In genomic region chr1:46066484-46067251, GRCm38 (mm10) we compare ENCODE assay signal across 9 mouse cellular contexts. TPM values are rescaled to one million over a fixed set of nuclear protein-coding genes. Genes with fewer than 3 reads are reported as not detected.
A peak's percentile ranks its signal among the peaks of the same experiment; 100 is the strongest.
DNase-seq lines count a peak whose midpoint lies in the region; ATAC-seq and TF ChIP-seq lines count a peak whose summit lies in the region.
"Had no signal": no experiment of that assay in that cellular context is flagged by ENCODE, and none has a peak within 500 bp of the region (broad histone marks: within the 10 kb centered on the region; RNA-seq: fewer than 3 reads in every experiment).

No protein-coding gene starts in this region.

- no peak for TF ChIP-seq CTCF in cortical plate, adult 2 months (IDR thresholded peaks at IDR 0.05; ENCODE audit: extremely low read depth, insufficient read depth, low read length)
- TF ChIP-seq CTCF in hindbrain, postnatal 0 days (IDR thresholded peaks at IDR 0.05; ENCODE audit: low read depth), result peak; percentile 70

- H3K9ac ChIP-seq in hindbrain, postnatal 0 days (replicated peaks; ENCODE audit: low read length), result peak overlapping the region; percentile 71

- H3K36me3 ChIP-seq in hindbrain, postnatal 0 days (ENCODE audit: insufficient read depth, low read length), result no peaks in the 10 kb centered on the region

- ATAC-seq in hindbrain, postnatal 0 days, result peak; percentile 94
- ATAC-seq in monocyte, adult 5-6 weeks (replicated peaks; ENCODE audit: insufficient number of reproducible peaks, low FRiP score, low TSS enrichment, poor library complexity, severe bottlenecking), result no peak

- peak overlapping the region; percentile 69 for H3K4me2 ChIP-seq in hindbrain, postnatal 0 days (ENCODE audit: low read depth, low read length)

- no peak overlapping the region for H3K27ac ChIP-seq in cortical plate, adult 2 months (ENCODE audit: insufficient read depth, low read length)
- H3K27ac ChIP-seq in hindbrain, postnatal 0 days, result peak overlapping the region; percentile 93
- H3K27ac ChIP-seq: macrophage had no signal

- intact Hi-C loops in gastrocnemius, postnatal 14 days (cut with DNase I; ENCODE audit: low total_unique reads), result loop anchor here (10.0 kb wide), 1 partner anchor 348 kb away; no protein-coding TSS in a partner anchor

- H3K4me3 ChIP-seq in cortical plate, adult 2 months (ENCODE audit: insufficient read depth, low read length), result peak overlapping the region; percentile 50
- H3K4me3 ChIP-seq in hindbrain, postnatal 0 days (ENCODE audit: low read length), result peak overlapping the region; percentile 67

- H3K4me1 ChIP-seq in cortical plate, adult 2 months (ENCODE audit: control insufficient read depth, insufficient read depth, low read length), result no peaks in the 10 kb centered on the region
- H3K4me1 ChIP-seq in hindbrain, postnatal 0 days (ENCODE audit: insufficient read depth, low read length), result no peaks in the 10 kb centered on the region

- WGBS in hindbrain, postnatal 0 days, result 0% methylated on average over 28 of the region's 28 CpGs

- TF ChIP-seq POLR2A in cortical plate, adult 2 months (IDR thresholded peaks at IDR 0.05; ENCODE audit: extremely low read depth, insufficient read depth, low read length), result no peak

- no peaks in the 10 kb centered on the region for H3K9me3 ChIP-seq in hindbrain, postnatal 0 days (ENCODE audit: low read length)

- peak; percentile 43 to 50 for DNase-seq in adrenal gland, adult 18-20 months (ENCODE audit: low spot score in 2 of 2)
- peak; percentile 59 for DNase-seq in gastrocnemius, postnatal 14 days
- peak; percentile 88 for DNase-seq in hindbrain, postnatal 0 days (ENCODE audit: low spot score)
- peak; percentile 15 to 25 for DNase-seq in left cerebral cortex, adult 18-20 months (ENCODE audit: low spot score in 2 of 2)
- peak; percentile 49 for DNase-seq in lung, postnatal 25 days (ENCODE audit: low spot score)
- peak; percentile 39 for DNase-seq in right cerebral cortex, postnatal 14 days

- no peaks in the 10 kb centered on the region for H3K27me3 ChIP-seq in hindbrain, postnatal 0 days (ENCODE audit: insufficient read depth, low read length)

RNA-seq across cellular contexts. Expression of gene Dnah7b, which starts 0.6 kb away (rescaled TPM):
- total RNA-seq in adrenal gland, adult 18-20 months (2021), result 1 to 10 TPM; 1.8 to 2.9 TPM
- 4.1 and 5.0 TPM in 2 replicates for polyA plus RNA-seq in cortical plate, adult 2 months (2012; rRNA removed)
- under 1 TPM; 0.18 to 0.29 TPM for total RNA-seq in gastrocnemius, postnatal 14 days (2021)
- total RNA-seq in hindbrain, postnatal 0 days (2014; rRNA removed), result 3.1 and 3.9 TPM in 2 replicates
- 2.0 TPM in 2 replicates for polyA plus RNA-seq in hindbrain, postnatal 0 days (2015; fragmentation: Nextera tagmentation; extraction: Ambion mirVana)
- total RNA-seq in left cerebral cortex, adult 18-20 months (2021), result under 1 TPM; 0.70 to 0.75 TPM
- 0.10 to 0.21 TPM in 2 of 3 replicates, not detected in the other for total RNA-seq in monocyte, adult 5-6 weeks (2017)
- polyA plus RNA-seq: macrophage had no signal

Comparison
In these comparisons a context has a peak if more than half of its experiments do, and no peak if none do; other contexts are left out.
1. DNase-seq: peak in every context shown above with its lines; median percentile 88 in hindbrain, postnatal 0 days; 59 in gastrocnemius, postnatal 14 days; 49 in lung, postnatal 25 days; 46 in adrenal gland, adult 18-20 months; 39 in right cerebral cortex, postnatal 14 days; 20 in left cerebral cortex, adult 18-20 months.